Mouse (Mus musculus): ENCODE measurements around the gene Pik3c2b.

Gene Pik3c2b

GRCm38 (mm10) chr1:133130638-133131560 lies 85.4 kb downstream of the Pik3c2b start, which contains the start of gene Ppp1r15b:
Gene Ppp1r15b, plus strand, starts transcription at chr1:133131143.
- in situ Hi-C loops (cut with MboI, MseI) = loop anchor here (5.0 to 25.0 kb wide), 4 partner anchors 84 to 1284 kb away; partner anchors contain the start of genes Adipor1 (in 1 of the 2), Elk4 (in 1 of the 2) and Pik3c2b (in 1 of the 2)

DNA sequence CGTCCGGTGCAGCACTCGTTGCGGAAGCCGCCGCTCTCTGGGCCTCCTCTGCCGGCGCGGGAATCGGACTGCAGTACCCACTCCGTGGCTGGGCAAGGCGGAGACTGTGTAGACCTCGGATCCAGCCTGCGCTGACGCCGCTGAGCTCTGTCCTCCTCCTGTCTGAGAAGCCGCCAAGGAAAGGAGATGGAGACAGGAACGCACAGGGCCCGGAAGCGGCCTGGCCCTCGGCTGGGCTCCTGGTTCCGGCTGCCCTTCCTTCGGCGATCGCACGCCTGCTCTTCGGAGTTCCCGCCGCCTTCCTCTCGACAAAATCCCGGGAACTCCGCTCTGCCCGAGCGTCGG lies 86.1 kb downstream of the Pik3c2b start:
- in situ Hi-C loops (cut with MboI, MseI) = loop anchor here (5.0 to 25.0 kb wide), 4 partner anchors 84 to 1283 kb away; partner anchors contain the start of genes Adipor1 (in 1 of the 2), Elk4 (in 1 of the 2) and Pik3c2b (in 1 of the 2)

DNA sequence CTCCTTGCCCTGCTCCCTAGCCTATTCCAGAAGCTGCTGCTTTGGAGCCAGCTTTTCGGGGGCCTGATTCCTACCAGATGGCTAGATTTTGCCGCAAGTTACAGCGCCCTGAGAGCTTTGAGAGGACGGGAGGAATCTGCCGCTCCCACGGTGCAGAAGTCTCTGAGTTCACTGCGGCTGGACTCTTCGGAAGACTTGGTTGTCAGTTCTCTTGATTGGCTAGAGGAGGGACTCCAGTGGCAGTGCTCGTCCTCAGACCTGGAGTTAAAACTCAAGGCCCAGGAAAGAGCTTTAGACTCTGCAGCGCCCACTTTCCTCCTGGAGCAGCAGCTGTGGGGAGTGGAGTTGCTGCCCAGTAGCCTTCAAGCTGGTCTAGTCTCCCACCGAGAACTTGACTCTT lies 86.5 kb downstream of the Pik3c2b start:
- in situ Hi-C loops (cut with MboI, MseI) = loop anchor here (5.0 to 25.0 kb wide), 4 partner anchors 85 to 1283 kb away; partner anchors contain the start of genes Adipor1 (in 1 of the 2), Elk4 (in 1 of the 2) and Pik3c2b (in 1 of the 2)

GRCm38 (mm10) chr1:133132388-133133326 lies 87.2 kb downstream of the Pik3c2b start:
- in situ Hi-C loops (cut with MboI, MseI) = loop anchor here (5.0 to 25.0 kb wide), 4 partner anchors 85 to 1282 kb away; partner anchors contain the start of genes Adipor1 (in 1 of the 2), Elk4 (in 1 of the 2) and Pik3c2b (in 1 of the 2)

DNA sequence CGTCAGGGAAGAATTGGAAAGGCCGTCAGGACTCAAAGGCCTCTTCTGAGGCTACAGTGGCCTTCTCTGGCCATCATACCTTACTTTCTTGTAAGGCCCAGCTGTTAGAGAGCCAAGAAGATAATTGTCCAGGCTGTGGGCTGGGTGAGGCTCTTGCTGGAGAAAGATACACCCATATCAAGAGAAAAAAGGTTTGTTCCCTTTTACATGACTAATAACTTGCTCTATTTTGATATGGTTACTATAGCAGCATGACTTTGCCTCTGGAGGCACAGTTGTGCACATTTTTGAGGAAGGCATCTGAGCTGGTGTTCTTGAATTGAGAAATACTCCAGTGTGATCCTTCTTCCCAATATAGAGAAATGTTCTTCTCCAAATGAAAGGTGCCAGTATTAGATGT lies 88.0 kb downstream of the Pik3c2b start:
- in situ Hi-C loops (cut with MboI, MseI) = loop anchor here (5.0 to 25.0 kb wide), 4 partner anchors 86 to 1281 kb away; partner anchors contain the start of genes Adipor1 (in 1 of the 2), Elk4 (in 1 of the 2) and Pik3c2b (in 1 of the 2)

DNA sequence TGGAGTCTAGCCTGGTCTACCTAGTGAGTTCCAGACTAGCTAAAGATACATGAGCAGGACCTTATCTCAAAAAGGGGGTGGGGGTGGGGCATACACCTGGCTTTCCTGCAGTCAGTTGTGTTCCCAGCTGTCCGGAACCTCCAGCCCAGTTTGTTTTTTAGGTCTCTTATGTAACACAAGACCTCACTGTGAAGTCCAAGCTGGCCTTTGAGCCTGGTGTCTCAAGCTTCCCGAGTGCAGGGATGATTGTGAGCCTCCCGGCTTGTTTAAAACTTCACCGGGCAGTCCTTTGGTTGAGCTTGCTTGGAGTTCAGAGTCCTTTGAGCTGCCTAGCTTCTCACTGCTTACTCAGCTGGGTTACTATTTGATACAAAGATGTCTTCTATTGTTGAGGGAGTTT lies 88.6 kb downstream of the Pik3c2b start:
- in situ Hi-C loops (cut with MboI, MseI) = loop anchor here (5.0 to 25.0 kb wide), 4 partner anchors 87 to 1281 kb away; partner anchors contain the start of genes Adipor1 (in 1 of the 2), Elk4 (in 1 of the 2) and Pik3c2b (in 1 of the 2)

DNA sequence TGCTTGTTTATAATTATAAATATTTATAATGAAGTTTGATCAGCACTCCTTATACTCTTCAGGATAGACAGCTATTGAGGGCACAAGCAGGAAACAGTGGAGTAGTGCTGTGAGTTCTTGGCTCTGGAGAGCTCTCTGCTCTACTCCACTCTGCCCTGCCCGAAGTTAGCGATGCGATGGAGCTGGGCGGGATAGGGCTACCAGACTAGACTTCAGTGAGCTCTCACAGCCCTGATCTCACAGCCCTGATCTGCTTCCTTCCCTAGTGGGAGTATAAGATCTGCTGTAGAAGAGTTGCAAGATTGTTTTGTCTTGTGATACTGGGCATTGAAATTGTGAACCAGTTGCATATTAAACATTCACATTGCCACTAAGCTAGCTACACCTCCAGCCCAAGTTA lies 89.4 kb downstream of the Pik3c2b start:
- in situ Hi-C loops (cut with MboI, MseI) = loop anchor here (5.0 to 25.0 kb wide), 4 partner anchors 88 to 1280 kb away; partner anchors contain the start of genes Adipor1 (in 1 of the 2), Elk4 (in 1 of the 2) and Pik3c2b (in 1 of the 2)

- in situ Hi-C loops (cut with MboI, MseI) = loop anchor here in 1 of 2 experiments (10.0 to 25.0 kb wide), 2 partner anchors 1124 to 1279 kb away; partner anchors contain the start of genes Adipor1 and Elk4
These were observed 90.3 kb downstream of the Pik3c2b start for GRCm38 (mm10) chr1:133135808-133136207.

GRCm38 (mm10) chr1:133138401-133138800 lies 92.9 kb downstream of the Pik3c2b start:
- in situ Hi-C loops (cut with MboI, MseI) = loop anchor here in 1 of 2 experiments (10.0 to 25.0 kb wide), 2 partner anchors 1126 to 1276 kb away; partner anchors contain the start of genes Adipor1 and Elk4

- in situ Hi-C loops (cut with MboI, MseI) = loop anchor here in 1 of 2 experiments (25.0 kb wide), 1 partner anchor 1134 kb away; the partner anchor contains the start of gene Elk4
These were observed 100.8 kb downstream of the Pik3c2b start for GRCm38 (mm10) chr1:133146014-133147009.

- in situ Hi-C loops (cut with MboI, MseI) = loop anchor here in 1 of 2 experiments (25.0 kb wide), 1 partner anchor 1135 kb away; the partner anchor contains the start of gene Elk4
These were observed 101.9 kb downstream of the Pik3c2b start for GRCm38 (mm10) chr1:133147324-133147723.

- in situ Hi-C loops (cut with MboI, MseI) = loop anchor here in 1 of 2 experiments (25.0 kb wide), 1 partner anchor 1136 kb away; the partner anchor contains the start of gene Elk4
These were observed 102.7 kb downstream of the Pik3c2b start for GRCm38 (mm10) chr1:133148122-133148521.

DNA sequence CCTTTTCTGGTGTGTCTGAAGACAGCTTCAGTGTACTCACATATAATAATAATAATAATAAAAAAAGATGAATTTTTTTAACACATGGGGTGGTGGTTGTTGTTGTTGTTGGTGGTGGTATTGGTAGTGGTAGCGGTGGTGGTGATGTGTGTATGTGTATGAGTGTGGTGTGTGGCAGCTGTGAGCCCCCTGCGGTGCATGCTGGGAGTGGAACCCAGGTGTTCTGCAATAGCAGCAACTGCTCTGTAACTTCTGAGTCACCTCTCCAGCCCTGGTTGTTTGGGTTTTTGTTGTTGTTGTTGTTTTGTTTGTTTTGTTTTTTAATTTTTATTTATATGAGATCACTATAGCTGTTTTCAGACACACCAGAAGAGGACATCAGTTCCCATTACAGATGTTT lies 105.1 kb downstream of the Pik3c2b start:
- in situ Hi-C loops (cut with MboI, MseI) = loop anchor here in 1 of 2 experiments (10.0 kb wide), 1 partner anchor 1496 kb away; no protein-coding TSS in a partner anchor

DNA sequence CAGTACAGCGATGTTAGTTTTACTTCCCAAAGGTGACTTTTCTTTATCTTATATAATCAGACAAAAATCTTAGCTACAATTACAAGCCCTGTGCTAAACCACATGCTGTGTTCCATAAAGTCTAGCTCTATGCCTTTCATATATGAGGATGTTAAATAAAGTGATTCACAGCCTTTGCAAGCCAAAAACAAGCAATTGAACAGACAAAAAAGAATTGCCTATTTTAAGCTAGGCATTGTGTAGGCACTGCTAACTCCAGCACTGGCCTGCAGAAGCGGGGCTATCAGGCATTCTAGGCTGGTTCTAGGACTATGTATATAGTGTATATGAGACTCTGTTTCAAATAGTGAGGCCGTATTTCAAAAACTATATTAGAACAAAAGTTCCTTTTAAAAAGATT lies 106.7 kb downstream of the Pik3c2b start:
- in situ Hi-C loops (cut with MboI, MseI) = loop anchor here in 1 of 2 experiments (10.0 kb wide), 1 partner anchor 1497 kb away; no protein-coding TSS in a partner anchor

DNA sequence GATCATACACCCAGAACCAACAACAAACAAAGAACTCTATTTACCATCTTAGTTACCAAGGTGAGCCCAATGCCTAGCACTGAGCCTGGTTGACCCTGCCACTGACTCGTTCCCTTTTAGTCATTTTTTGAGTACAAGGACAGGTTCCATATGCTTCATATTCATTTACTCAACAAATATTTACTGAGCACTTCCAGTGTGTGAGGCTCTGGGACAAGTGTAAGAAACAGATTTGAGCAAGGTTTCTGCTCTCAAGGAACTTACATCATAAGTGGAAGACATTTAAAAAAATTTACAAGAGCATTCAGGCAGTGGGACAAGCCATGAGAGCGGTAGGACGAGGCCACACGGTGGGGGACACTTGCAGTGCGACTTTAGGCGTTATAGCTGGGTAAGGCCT lies 109.8 kb downstream of the Pik3c2b start:
- in situ Hi-C loops (cut with MboI, MseI) = loop anchor here in 1 of 2 experiments (10.0 kb wide), 1 partner anchor 1500 kb away; no protein-coding TSS in a partner anchor

Data from T-helper 17 cell (primary cell).